Mouse (Mus musculus) liver, embryonic 14.5 days (tissue): Measurements from ENCODE around the gene Ddx21. TPM values are rescaled to one million over a fixed set of nuclear protein-coding genes. Genes with fewer than 3 reads are reported as not detected.
"Not testable (repeated sequence)": the region's sequence is repeated elsewhere in the genome, so short reads cannot be mapped to it uniquely, and the experiment has no call there.

Experiments used
- ATAC-seq: fragments of 200-750 bp; cut with Nextera tagmentation; 2 replicates; pipeline ENCODE4 v1.8.0; 2017; ENCODE audit warnings: moderate number of reproducible peaks, mild to moderate bottlenecking, moderate library complexity; ENCODE audit not compliant: insufficient read depth
- DNase-seq, 3 experiments: peaks; one replicate each; pipeline ENCODE4 v3.0.0-alpha.2; 2012 to 2013; ENCODE audit warnings: low read depth in 3 of 3, low spot score in 3 of 3
- H3K27ac ChIP-seq: fragments of 300-500 bp; sonication (generic); 2 replicates; pipeline ENCODE4 v1.5.1; 2014; ENCODE audit warnings: moderate library complexity, mild to moderate bottlenecking, control low read depth, inconsistent platforms
- H3K27me3 ChIP-seq: fragments of 300-500 bp; sonication (generic); 2 replicates; pipeline ENCODE4 v1.6.1; 2014; ENCODE audit warnings: mild to moderate bottlenecking, low read length, moderate library complexity; ENCODE audit not compliant: control insufficient read depth, insufficient read depth
- H3K36me3 ChIP-seq: fragments of 300-500 bp; sonication (generic); replicated peaks from 2 replicates; pipeline ENCODE4 v1.6.1; 2014; ENCODE audit warnings: low read depth; ENCODE audit not compliant: control insufficient read depth, insufficient read depth
- H3K4me1 ChIP-seq, 2 experiments: fragments of 200-500 bp in 1 of 2; fragments of 300-500 bp in 1 of 2; sonication (generic) in 1 of 2; replicated peaks; 2 replicates each; pipeline ENCODE4 v1.6.1; 2012 to 2014; ENCODE audit warnings: antibody characterized with exemption in 1 of 2, inconsistent platforms in 1 of 2, low read length in 1 of 2; ENCODE audit not compliant: control insufficient read depth in 2 of 2, insufficient read depth in 2 of 2
- H3K4me2 ChIP-seq: fragments of 300-500 bp; sonication (generic); 2 replicates; pipeline ENCODE4 v1.6.1; 2014; ENCODE audit warnings: low read depth, mild to moderate bottlenecking, control low read depth, moderate library complexity
- H3K4me3 ChIP-seq, 2 experiments: fragments of 200-500 bp in 1 of 2; fragments of 300-500 bp in 1 of 2; sonication (generic) in 1 of 2; 2 replicates each; pipeline ENCODE4 v1.5.1; 2012 to 2014; ENCODE audit warnings: low read depth in 2 of 2, low read length in 2 of 2, mild to moderate bottlenecking in 2 of 2, control low read depth in 1 of 2, inconsistent platforms in 1 of 2, moderate library complexity in 1 of 2; ENCODE audit not compliant: insufficient read depth in 1 of 2
- H3K9ac ChIP-seq: fragments of 300-500 bp; sonication (generic); replicated peaks from 2 replicates; pipeline ENCODE4 v1.6.1; 2014; ENCODE audit warnings: mild to moderate bottlenecking, control low read depth, moderate library complexity
- H3K9me3 ChIP-seq: fragments of 300-500 bp; sonication (generic); 2 replicates; pipeline ENCODE4 v1.6.1; 2016; ENCODE audit warnings: low read length, mixed read lengths; ENCODE audit not compliant: control insufficient read depth
- CTCF ChIP-seq: IDR thresholded peaks from 2 replicates; pipeline ENCODE4 v1.5.1; 2016; ENCODE audit warnings: antibody characterized with exemption, low read depth, control low read depth
- EP300 ChIP-seq: IDR thresholded peaks from 2 replicates; pipeline ENCODE4 v1.6.1; 2016; ENCODE audit warnings: antibody characterized with exemption, low read depth
- WGBS: fragments of 180-500 bp; shearing (Covaris S2); extraction: QIAGEN DNeasy Blood & Tissue Kit; methylation state at CpG from one replicate; pipeline ENCODE4 v1.1.7; 2014; ENCODE audit not compliant: insufficient replicate concordance; 5-methylcytosine and 5-hydroxymethylcytosine counted together
- polyA plus RNA-seq, 2 experiments: library from polyadenylated mRNA; depleted of rRNA in 1 of 2; stranded (reverse) in 1 of 2; unstranded in 1 of 2; fragments of >200 nt; fragmentation: Nextera tagmentation in 1 of 2; extraction: Ambion mirVana in 1 of 2; gene quantifications; 2 replicates each; pipeline versions ENCODE4 v1.2.1 to v1.2.3; 2012 to 2014

Ddx21 gene
- polyA plus RNA-seq, 2 experiments: 19.2 to 31.5 TPM

DNA sequence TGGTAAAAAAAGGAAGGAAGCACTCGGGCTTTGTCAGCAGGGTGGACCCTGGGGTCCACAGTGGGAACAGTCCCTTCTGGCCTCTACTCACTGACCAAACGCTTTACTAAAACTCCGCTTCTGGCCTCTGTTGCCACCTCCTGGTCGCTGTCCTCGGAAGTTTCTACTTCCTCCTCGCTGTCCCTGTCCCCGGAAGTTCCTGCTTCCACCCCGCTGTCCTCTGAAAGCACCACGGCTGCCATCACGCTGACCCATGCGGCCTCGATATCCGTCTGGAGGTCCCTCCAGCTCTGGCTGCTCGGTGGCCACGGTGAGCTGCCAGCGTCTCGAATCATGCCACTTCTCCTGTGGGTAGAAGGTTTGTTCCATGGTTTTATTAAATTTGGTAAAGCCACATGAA lies 19.8 kb downstream of the Ddx21 start:
- H3K9me3 ChIP-seq: no peaks in the 10 kb centered on the region
- TF ChIP-seq CTCF (no peak), EP300 (no peak)
- no peaks in the 10 kb centered on the region for H3K27me3 ChIP-seq
- no peak overlapping the region for H3K27ac ChIP-seq
- H3K9ac ChIP-seq: no peak overlapping the region
- H3K4me3 ChIP-seq: no peak overlapping the region
- DNase-seq: no peak
- H3K4me2 ChIP-seq: no peak overlapping the region
- peaks cover 4 to 6% of the 10 kb centered on the region in 2 experiments; a peak in 3 of 4 replicates for H3K4me1 ChIP-seq
- no peak for ATAC-seq
- WGBS: 82% methylated on average over 17 of the region's 17 CpGs
- peaks cover 59% of the 10 kb centered on the region for H3K36me3 ChIP-seq

GRCm38 (mm10) chr10:62579129-62579528 lies 23.0 kb downstream of the Ddx21 start:
- H3K4me3 ChIP-seq, H3K27me3 ChIP-seq, H3K27ac ChIP-seq, H3K9me3 ChIP-seq, ATAC-seq, DNase-seq, H3K4me1 ChIP-seq, H3K9ac ChIP-seq: not testable (repeated sequence)
- WGBS: 77% methylated on average over 12 of the region's 13 CpGs
- H3K36me3 ChIP-seq: peaks cover 32% of the 10 kb centered on the region
- peak overlapping the region; percentile 87 for H3K4me2 ChIP-seq

GRCm38 (mm10) chr10:62578338-62579100 lies 23.6 kb downstream of the Ddx21 start, which contains the start of gene Kif1bp:
Gene Kif1bp (minus strand): TSS chr10:62578457.
- Histone ChIP-seq H3K27me3 (no peaks in the 10 kb centered on the region), H3K9ac (peak within 1 kb of the TSS; percentile 60), H3K9me3 (no peaks in the 10 kb centered on the region), H3K4me2 (peak within 1 kb of the TSS; percentile 87), H3K36me3 (peaks cover 28% of the 10 kb centered on the region), H3K27ac (peak within 1 kb of the TSS; percentile 52), H3K4me3 (peak within 1 kb of the TSS; percentile 61 to 71), H3K4me1 (peaks cover 6 to 9% of the 10 kb centered on the region in 2 experiments; a peak in 3 of 4 replicates)
- TF ChIP-seq CTCF (no peak), EP300 (no peak)
- DNase-seq: peak; percentile 97 to 98 (median 97)
- 5% methylated on average over 33 of the region's 33 CpGs for WGBS
- peak; percentile 94 for ATAC-seq

DNA sequence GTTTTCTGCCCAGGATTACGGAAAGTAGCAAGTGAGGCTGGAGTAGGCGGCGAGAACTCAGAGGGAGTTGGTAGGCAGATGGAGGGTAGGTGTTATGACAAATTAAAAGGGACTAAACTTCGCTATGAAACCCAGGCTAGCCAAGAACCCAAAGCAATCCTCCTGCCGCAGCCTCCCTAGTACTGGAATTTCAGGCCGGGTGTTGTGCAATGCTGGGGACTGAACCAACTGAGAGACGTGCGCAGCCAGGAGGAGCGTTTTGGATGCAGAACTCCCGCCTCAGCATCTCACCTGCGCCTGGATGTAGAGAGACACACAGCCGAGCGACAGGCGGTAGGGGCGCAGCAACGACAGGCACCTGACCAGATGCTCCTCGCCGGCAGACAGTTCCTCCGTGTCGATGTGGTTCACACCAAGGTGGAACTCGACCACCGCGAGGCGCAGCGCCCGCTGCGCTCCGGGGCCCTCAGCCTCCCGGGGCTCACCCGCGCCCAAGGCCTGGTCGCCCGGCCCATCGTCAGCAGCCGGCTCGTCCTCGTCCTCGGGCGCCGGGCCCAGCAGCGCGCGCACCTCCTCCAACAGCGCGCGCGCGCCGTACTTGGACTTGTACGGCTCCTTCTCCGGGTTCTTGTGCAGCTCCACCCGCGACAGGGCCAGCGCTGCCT lies 24.3 kb downstream of the Ddx21 start:
- no peaks in the 10 kb centered on the region for H3K27me3 ChIP-seq
- peak overlapping the region; percentile 61 to 71 for H3K4me3 ChIP-seq
- H3K36me3 ChIP-seq: peaks cover 25% of the 10 kb centered on the region
- peak overlapping the region; percentile 87 for H3K4me2 ChIP-seq
- peak in 1 of 3 experiments; percentile 28 for DNase-seq
- H3K9ac ChIP-seq: peak overlapping the region; percentile 60
- 2% methylated on average over 54 of the region's 54 CpGs for WGBS
- TF ChIP-seq EP300 (no peak), CTCF (peak; percentile 30; the same call in 1 of the 2 replicates)
- peaks cover 6 to 9% of the 10 kb centered on the region in 2 experiments; a peak in 3 of 4 replicates for H3K4me1 ChIP-seq
- H3K9me3 ChIP-seq: no peaks in the 10 kb centered on the region
- peak overlapping the region; percentile 2; the same call in 1 of the 2 replicates for H3K27ac ChIP-seq
- ATAC-seq: peak; percentile 85

GRCm38 (mm10) chr10:62575001-62575400 lies 27.1 kb downstream of the Ddx21 start:
- Histone ChIP-seq H3K9ac (no peak overlapping the region), H3K4me3 (no peak overlapping the region), H3K27me3 (no peaks in the 10 kb centered on the region), H3K9me3 (no peaks in the 10 kb centered on the region), H3K27ac (no peak overlapping the region), H3K4me2 (no peak overlapping the region), H3K4me1 (peaks cover 6 to 9% of the 10 kb centered on the region in 2 experiments; a peak in 3 of 4 replicates), H3K36me3 (peaks cover 8% of the 10 kb centered on the region)
- ATAC-seq (no peak), DNase-seq (no peak)
- TF ChIP-seq CTCF (no peak), EP300 (no peak)
- whole genome bisulfite sequencing: 84% methylated on average over 13 of the region's 13 CpGs
